Mouse (Mus musculus): Measurements from ENCODE around the gene Gm4981.
"Not testable (repeated sequence)": the region's sequence is repeated elsewhere in the genome, so short reads cannot be mapped to it uniquely, and the experiment has no call there.

DNA sequence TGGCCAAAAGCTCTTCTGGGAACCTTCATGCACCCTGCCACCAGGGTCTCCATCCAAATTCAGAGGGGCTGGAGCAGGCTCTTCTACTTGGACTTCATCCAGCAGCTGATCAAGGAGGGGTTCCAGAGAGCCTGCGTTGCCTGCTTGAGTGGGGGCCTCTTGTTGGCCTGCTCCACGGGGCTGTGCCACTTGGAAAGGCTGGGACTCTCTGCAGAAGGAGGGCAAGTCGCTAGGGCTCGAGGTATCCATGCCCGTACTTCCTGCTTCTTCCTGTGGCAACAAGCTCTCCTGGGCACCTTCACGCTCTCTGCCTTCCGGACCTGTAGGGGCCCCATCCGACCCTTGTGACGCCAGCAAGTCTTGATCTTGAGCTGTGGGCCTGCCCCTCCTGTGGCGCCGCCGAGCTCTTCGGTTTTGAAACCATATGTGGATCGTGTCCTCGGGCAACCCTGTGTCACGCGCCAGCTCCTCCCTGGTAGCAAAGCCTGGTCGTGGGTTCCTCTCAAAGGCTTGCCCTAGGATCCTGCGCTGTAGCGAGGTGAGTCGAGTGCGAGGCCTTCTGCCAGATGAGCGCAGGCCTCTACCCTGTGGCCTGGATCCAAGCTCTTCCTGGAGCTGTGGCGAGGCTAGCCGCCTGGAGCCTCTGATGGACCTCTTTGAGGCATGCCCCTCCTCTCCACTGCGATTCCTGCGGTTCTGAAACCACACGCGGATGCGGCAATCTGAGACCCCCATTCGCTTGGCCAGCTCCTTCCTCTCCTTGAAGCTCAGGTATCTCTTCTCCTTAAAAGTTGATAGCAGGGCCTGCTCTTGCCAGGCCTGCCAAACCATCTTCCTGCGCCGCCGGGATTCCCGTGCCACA is 4.5 kb downstream of the Gm4981 start:
- TF ChIP-seq POLR2A (IDR thresholded peaks at IDR 0.05; ENCODE audit: insufficient read depth, low read depth, low read length); CTCF (IDR thresholded peaks at IDR 0.05); EP300 (IDR thresholded peaks at IDR 0.05; ENCODE audit: insufficient read depth, low read depth, low read length): not testable (repeated sequence)
